Mouse (Mus musculus): ENCODE data around the gene Mcam. TPM values are rescaled to one million over a fixed set of nuclear protein-coding genes. Genes with fewer than 3 reads are reported as not detected.

The Mcam gene
- polyA plus RNA-seq, 1 experiment, result not detected

DNA sequence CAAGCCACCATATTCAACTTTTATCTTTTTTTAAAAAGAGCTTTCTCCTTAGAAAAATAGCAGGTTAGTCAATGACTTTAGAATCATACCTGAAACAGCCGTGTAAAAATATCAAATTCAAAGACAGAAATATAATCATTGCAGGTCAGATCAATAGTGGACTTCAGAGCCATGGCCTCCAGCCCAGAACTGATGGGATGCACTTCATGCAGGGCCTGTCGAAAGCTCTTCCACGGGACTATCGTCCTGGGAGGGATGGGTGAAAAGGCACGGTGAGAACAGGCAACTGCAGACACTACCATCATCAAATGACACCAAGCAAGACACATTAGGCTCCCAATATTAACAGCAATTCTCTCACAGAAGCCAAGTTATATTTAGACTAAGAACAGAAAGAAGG is 34.7 kb downstream of the Mcam start:
- peak overlapping the region; percentile 51 for H3K4me3 ChIP-seq (ENCODE audit: insufficient read depth, low read length)
- peaks cover 47% of the 10 kb centered on the region for H3K4me1 ChIP-seq (ENCODE audit: control insufficient read depth, insufficient read depth, low read length)
- TF ChIP-seq CTCF (IDR thresholded peaks at IDR 0.05; ENCODE audit: low read depth, low read length), result no peak
- TF ChIP-seq POLR2A (IDR thresholded peaks at IDR 0.05; ENCODE audit: borderline replicate concordance, low read depth, low read length), result no peak
- peak overlapping the region; percentile 98 for H3K27ac ChIP-seq (ENCODE audit: insufficient read depth, low read depth, low read length)

DNA sequence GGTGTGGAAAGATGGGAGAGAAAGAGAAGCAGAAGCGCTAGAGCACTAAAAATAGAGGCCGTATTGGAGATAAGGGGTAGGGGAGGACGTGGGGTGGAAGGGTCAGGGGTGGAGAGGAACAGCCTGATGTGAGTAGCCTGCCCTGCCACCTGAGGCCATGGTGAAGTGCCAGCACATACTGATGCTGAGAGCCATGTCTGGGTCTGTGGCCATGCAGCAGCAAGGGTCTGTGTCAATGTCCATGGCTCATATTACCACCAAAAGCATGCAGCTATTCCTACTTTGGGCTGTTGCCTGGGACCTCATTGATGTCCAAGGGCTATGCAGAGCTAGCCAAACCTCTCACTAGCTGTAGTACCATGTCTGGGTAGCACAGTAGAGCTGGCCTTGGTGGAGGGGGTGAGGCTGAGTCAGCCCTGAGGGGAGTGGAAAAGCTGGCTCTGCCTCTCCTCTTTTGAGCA is 36.5 kb downstream of the Mcam start:
- Histone ChIP-seq H3K27ac (ENCODE audit: insufficient read depth, low read depth, low read length) (peak overlapping the region; percentile 98), H3K4me1 (ENCODE audit: control insufficient read depth, insufficient read depth, low read length) (peaks cover 50% of the 10 kb centered on the region), H3K4me3 (ENCODE audit: insufficient read depth, low read length) (no peak overlapping the region)
- TF ChIP-seq POLR2A (IDR thresholded peaks at IDR 0.05; ENCODE audit: borderline replicate concordance, low read depth, low read length), result no peak
- TF ChIP-seq CTCF (IDR thresholded peaks at IDR 0.05; ENCODE audit: low read depth, low read length), result no peak

DNA sequence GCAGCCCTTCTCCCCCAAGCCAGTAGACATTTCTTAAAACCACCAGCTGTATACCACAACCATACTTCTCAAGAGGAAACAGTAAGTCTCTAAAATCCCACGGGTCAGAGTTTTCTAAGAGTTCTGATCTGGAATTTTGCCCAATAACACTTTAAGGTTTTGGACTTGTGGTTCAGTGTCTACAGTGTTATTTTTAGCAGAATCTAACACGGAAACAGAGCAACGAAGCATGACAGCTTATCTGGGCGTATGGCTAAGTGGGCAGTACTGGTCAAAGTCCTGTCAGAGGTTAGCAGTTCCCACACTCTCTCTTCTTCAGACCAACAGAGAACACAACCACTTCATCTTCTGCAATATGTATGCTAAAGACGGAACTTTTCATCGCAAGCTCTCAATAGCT is 41.3 kb downstream of the Mcam start:
- Histone ChIP-seq H3K27ac (ENCODE audit: insufficient read depth, low read depth, low read length) (peak overlapping the region; percentile 29), H3K4me1 (ENCODE audit: control insufficient read depth, insufficient read depth, low read length) (peaks cover 38% of the 10 kb centered on the region), H3K4me3 (ENCODE audit: insufficient read depth, low read length) (no peak overlapping the region)
- TF ChIP-seq CTCF (IDR thresholded peaks at IDR 0.05; ENCODE audit: low read depth, low read length) (no peak), POLR2A (IDR thresholded peaks at IDR 0.05; ENCODE audit: borderline replicate concordance, low read depth, low read length) (no peak)

DNA sequence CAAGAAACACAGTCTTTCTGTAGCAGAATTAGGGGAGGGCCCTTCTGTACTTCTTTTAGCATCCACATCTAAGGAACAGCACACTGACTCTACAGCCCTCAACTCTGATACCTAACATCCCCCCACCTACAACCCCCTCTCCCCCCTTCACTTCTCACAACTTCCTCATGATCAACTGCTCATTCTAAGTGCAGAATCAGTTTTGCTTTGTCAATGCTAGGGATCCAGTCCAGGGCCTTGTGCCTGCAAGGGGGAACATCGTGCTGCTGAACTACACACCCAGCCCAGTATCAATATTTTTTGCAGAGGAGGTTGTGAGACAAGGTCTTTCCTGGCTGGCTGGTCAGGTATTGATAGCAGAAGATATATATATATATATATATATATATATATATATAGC is 41.7 kb downstream of the Mcam start:
- Histone ChIP-seq H3K4me1 (ENCODE audit: control insufficient read depth, insufficient read depth, low read length) (peaks cover 36% of the 10 kb centered on the region), H3K27ac (ENCODE audit: insufficient read depth, low read depth, low read length) (peak overlapping the region; percentile 29)

DNA sequence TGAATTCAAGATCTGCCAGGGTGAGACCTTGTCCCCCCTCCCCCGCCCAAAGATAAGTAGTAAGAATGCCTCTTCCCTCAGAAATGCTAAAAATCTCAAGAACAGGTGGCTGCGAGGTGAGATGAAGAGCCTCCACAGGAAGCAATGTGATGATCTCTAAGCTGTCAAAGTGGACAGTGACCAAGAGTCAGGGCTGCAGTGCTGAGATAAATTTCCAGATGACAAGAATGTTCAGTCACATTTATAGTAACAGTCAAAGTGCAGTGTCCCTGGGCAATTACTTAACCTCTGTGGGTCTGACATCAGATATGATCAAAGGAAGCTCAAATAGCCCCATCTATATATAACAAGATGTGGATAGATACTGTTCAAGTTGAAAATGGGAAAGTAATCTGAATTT is 43.1 kb downstream of the Mcam start:
- no peak overlapping the region for H3K4me3 ChIP-seq (ENCODE audit: insufficient read depth, low read length)
- H3K4me1 ChIP-seq (ENCODE audit: control insufficient read depth, insufficient read depth, low read length), result peaks cover 31% of the 10 kb centered on the region
- H3K27ac ChIP-seq (ENCODE audit: insufficient read depth, low read depth, low read length), result no peak overlapping the region
- TF ChIP-seq CTCF (IDR thresholded peaks at IDR 0.05; ENCODE audit: low read depth, low read length) (no peak), POLR2A (IDR thresholded peaks at IDR 0.05; ENCODE audit: borderline replicate concordance, low read depth, low read length) (no peak)

More for the DNA sequence above, 41.7 kb downstream of the Mcam start:
- TF ChIP-seq CTCF (IDR thresholded peaks at IDR 0.05; ENCODE audit: low read depth, low read length), result no peak
- TF ChIP-seq POLR2A (IDR thresholded peaks at IDR 0.05; ENCODE audit: borderline replicate concordance, low read depth, low read length), result no peak
- no peak overlapping the region for H3K4me3 ChIP-seq (ENCODE audit: insufficient read depth, low read length)

DNA sequence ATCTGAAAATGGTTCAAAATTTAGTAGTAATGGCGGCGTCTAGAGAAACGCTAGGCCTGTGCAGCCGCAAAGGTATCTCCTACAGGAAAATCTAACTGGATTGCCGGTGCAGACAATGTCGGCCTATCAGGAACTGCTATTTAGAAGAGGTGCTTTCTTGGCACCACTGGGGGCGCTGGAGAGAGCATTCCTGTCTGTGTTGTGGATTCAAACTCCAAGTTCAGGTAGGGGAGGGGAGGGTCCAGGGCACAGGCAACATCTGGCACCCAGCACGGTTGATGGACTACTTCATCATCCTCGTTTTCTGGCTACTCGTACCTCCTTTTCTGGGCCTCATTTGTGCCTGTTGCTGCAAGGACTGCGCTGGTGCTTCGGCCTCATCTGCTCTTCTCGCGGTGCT is 44.1 kb downstream of the Mcam start:
- no peak overlapping the region for H3K27ac ChIP-seq (ENCODE audit: insufficient read depth, low read depth, low read length)
- peak; percentile 15; the same call in 1 of the 2 replicates for TF ChIP-seq CTCF (IDR thresholded peaks at IDR 0.05; ENCODE audit: low read depth, low read length)
- TF ChIP-seq POLR2A (IDR thresholded peaks at IDR 0.05; ENCODE audit: borderline replicate concordance, low read depth, low read length), result no peak
- no peak overlapping the region for H3K4me3 ChIP-seq (ENCODE audit: insufficient read depth, low read length)
- H3K4me1 ChIP-seq (ENCODE audit: control insufficient read depth, insufficient read depth, low read length), result peaks cover 34% of the 10 kb centered on the region

DNA sequence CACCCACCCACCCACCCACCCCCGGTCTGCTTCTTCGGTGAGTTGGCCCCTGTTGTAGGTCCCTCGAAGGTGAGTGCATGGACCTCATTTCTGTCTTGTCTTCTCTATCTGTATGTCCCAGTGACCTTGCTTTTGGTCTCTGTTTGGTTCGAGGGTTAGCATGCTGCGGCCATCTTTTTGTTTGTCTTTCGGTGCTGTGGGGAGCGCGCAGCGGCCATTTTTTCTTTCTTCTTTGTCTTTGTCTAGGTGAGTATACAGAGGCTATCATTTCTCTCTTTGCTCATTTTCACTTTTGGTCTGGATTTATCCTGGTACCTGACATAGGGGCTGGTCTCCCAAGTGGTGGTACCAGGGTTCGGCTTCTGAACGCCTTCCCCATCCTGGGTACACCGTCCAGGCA is 44.5 kb downstream of the Mcam start:
- Histone ChIP-seq H3K4me1 (ENCODE audit: control insufficient read depth, insufficient read depth, low read length) (peaks cover 34% of the 10 kb centered on the region), H3K27ac (ENCODE audit: insufficient read depth, low read depth, low read length) (no peak overlapping the region), H3K4me3 (ENCODE audit: insufficient read depth, low read length) (no peak overlapping the region)
- no peak for TF ChIP-seq CTCF (IDR thresholded peaks at IDR 0.05; ENCODE audit: low read depth, low read length)
- no peak for TF ChIP-seq POLR2A (IDR thresholded peaks at IDR 0.05; ENCODE audit: borderline replicate concordance, low read depth, low read length)

DNA sequence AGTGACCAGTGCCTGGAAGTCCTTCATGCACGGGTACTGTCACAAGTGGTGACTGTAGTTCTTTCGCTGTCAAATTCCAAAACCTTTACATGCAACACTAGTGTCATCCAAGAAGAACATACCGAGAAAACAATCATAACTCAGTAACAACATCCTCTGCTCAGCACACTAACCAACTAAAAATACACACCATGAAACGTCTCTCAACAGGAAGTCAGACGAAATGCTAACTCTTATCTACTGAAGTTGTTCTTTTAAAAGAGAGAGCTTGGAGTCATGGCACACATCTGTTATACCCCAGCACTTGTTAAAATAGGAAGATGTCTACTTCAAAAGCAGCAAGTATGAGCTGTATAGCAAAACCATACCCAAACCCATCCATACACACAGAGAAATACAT is 47.3 kb downstream of the Mcam start:
- H3K27ac ChIP-seq (ENCODE audit: insufficient read depth, low read depth, low read length), result no peak overlapping the region
- peaks cover 25% of the 10 kb centered on the region for H3K4me1 ChIP-seq (ENCODE audit: control insufficient read depth, insufficient read depth, low read length)
- no peak overlapping the region for H3K4me3 ChIP-seq (ENCODE audit: insufficient read depth, low read length)
- TF ChIP-seq CTCF (IDR thresholded peaks at IDR 0.05; ENCODE audit: low read depth, low read length), result no peak

DNA sequence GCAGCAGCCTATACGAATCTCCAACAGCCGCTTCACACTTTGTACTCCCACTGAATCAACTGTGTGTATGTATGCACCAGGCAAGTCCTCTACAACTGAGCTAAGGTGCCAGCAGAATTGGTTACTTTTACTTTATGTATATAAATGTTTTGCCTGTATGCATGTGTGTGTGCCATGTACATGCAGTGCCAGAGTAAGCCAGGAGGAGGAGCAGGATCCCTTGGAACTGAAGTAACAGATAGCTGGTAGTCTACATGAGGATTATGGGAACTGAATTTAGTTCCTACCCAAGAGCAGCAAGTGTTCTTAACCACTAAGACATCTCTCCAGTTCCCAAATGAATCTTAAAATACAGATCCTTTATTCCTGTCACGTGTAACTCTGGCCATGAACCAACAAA is 48.0 kb downstream of the Mcam start:
- H3K27ac ChIP-seq (ENCODE audit: insufficient read depth, low read depth, low read length), result no peak overlapping the region
- peaks cover 20% of the 10 kb centered on the region for H3K4me1 ChIP-seq (ENCODE audit: control insufficient read depth, insufficient read depth, low read length)
- H3K4me3 ChIP-seq (ENCODE audit: insufficient read depth, low read length), result no peak overlapping the region
- no peak for TF ChIP-seq POLR2A (IDR thresholded peaks at IDR 0.05; ENCODE audit: borderline replicate concordance, low read depth, low read length)
- no peak for TF ChIP-seq CTCF (IDR thresholded peaks at IDR 0.05; ENCODE audit: low read depth, low read length)

DNA sequence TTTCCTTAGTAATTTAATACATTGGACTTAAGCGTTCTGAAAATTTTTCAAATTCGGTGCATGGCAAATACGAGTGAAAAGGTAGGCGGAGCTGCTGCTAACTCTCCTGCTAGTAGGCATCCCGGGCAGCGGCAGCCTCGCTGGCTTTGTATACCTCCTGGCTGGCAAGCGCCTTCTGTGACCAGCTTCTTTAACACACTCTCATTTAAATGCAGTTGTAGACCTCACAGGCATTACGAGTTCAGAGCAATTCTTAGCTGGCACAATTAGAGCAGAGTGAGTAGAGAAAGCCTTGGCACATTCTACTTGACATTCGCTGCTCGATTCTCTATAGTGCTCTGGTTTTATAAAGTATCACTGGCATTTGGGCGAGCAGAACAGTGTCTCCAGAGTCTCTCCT is 54.0 kb downstream of the Mcam start:
- Histone ChIP-seq H3K4me3 (ENCODE audit: insufficient read depth, low read length) (no peak overlapping the region), H3K27ac (ENCODE audit: insufficient read depth, low read depth, low read length) (no peak overlapping the region), H3K4me1 (ENCODE audit: control insufficient read depth, insufficient read depth, low read length) (peaks cover 19% of the 10 kb centered on the region)
- TF ChIP-seq POLR2A (IDR thresholded peaks at IDR 0.05; ENCODE audit: borderline replicate concordance, low read depth, low read length) (no peak), CTCF (IDR thresholded peaks at IDR 0.05; ENCODE audit: low read depth, low read length) (no peak)

DNA sequence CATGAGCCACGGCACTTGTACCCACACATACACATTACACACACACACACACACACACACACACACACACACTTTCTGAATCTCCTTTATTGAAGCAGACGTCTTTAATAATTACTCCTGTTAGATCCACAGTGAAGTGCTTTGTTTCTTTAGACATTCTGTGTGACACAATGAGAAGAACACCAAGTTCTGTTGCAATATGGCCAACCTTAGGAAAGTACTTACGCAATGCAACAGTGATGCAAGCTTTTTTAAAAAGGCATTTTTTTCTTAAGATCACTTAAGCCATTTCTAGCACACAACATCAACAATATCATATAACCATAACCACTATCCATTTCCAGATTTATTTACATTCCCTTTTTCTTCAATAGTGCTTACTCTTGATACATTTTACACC is 56.9 kb downstream of the Mcam start:
- Histone ChIP-seq H3K27ac (ENCODE audit: insufficient read depth, low read depth, low read length) (peak overlapping the region; percentile 45; the same call in 1 of the 2 replicates), H3K4me1 (ENCODE audit: control insufficient read depth, insufficient read depth, low read length) (peaks cover 41% of the 10 kb centered on the region), H3K4me3 (ENCODE audit: insufficient read depth, low read length) (no peak overlapping the region)
- TF ChIP-seq CTCF (IDR thresholded peaks at IDR 0.05; ENCODE audit: low read depth, low read length) (no peak), POLR2A (IDR thresholded peaks at IDR 0.05; ENCODE audit: borderline replicate concordance, low read depth, low read length) (no peak)
